Mouse (Mus musculus): ENCODE measurements around the gene Rmi2.

DNA sequence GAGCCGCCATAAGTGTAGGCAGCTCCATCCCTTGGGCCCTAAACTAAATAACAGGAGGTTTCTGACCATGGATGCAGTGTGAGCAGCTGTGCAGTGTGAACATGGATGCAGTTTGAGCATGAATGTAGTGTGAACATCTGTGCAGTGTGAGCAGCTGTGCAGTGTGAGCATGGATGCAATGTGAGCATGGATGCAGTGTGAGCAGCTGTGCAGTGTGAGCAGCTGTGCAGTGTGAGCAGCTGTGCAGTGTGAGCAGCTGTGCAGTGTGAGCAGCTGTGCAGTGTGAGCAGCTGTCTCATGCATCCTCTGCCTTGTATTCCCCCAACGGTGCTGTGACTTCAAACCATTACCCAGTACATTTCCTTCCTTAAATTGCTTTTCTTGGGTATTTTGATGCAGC is 52.6 kb downstream of the Rmi2 start:
- no peak for TF ChIP-seq CTCF (IDR thresholded peaks at IDR 0.05; ENCODE audit: control insufficient read depth, insufficient read depth, low read length)
- TF ChIP-seq POLR2A (IDR thresholded peaks at IDR 0.05; ENCODE audit: borderline replicate concordance, control insufficient read depth, low read depth, low read length): no peak
